Mouse (Mus musculus) kidney, postnatal 10 days (tissue): ENCODE measurements around the gene Naa15.

ENCODE experiments used
- DNase-seq: peaks from one replicate; pipeline ENCODE4 v3.0.0; 2021; ENCODE audit warnings: mixed read lengths

Gene Naa15

DNA sequence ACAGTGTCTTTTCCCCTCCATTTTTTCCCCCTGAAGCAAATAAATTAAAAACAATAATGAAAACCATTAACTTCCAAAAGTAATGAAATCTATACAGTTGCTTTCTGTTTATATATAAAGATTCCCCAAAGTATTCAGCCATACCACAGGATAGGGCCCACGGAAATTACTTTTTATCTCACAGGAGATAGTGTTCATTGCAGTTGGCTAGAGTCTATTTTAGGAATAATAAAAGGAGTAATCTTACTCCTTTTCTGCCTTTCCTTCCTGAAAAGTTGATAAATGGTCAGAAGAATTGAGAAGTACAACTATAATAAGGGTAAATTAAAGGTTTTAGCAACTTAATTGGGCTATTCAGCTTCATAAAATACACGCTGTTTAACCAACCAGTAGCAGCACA, 53.6 kb downstream of the Naa15 start:
- no peak for DNase-seq

DNA sequence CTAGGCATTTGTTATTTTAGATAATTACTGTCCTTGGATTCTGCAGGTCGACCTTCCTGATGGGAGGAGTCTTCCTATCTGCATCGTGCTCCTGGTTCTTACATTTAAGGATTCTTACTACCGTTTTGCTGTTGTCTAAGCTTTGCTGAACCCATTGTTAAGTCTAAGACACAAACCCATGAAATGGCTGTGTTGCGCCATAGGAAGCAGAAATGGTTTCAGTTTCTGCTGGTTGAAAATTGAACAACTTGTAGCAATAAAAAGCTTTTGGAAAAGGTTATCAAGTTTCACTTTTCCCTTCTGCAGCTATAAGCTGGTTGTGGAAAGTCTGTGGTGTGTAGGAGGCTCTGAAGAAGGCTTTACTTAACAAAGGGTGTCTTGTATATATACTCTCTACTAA, 60.8 kb downstream of the Naa15 start:
- no peak for DNase-seq

DNA sequence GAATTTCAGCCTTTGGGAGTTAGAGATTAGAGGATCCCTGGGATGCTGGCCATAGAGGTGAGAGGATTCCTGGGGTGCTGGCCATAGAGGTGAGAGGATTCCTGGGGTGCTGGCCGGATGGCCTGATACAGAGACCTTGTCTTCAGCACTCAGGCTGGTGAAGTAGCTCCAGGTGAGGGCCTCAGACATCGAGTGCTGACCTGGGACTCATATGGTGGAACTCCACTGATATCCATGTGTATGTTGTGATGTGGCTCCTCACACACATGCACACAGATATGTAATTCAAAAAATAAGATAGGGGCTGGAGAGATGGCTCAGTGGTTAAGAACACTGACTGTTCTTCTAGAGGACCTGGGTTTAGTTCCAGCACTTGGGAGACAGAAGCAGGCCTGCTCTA, 64.9 kb downstream of the Naa15 start:
- DNase-seq: no peak

DNA sequence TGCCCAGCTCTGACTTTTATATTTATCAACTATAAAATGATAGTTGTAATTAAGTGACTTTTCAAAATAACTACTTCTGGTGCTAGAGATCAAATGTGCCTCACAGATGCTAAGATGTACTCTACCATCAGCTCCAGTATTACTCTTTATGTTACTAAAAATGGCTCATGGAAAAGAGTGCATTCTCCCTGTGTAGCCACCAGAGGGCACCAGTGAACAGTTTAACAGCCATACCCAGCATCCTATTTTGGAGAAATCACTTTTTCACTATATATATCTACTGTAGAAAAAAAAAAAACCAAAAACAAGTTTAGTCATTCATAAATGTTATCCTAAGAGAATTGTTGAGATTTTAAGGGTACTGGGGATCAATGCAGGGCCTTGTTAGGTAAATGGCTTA, 66.1 kb downstream of the Naa15 start:
- DNase-seq: peak; percentile 73

DNA sequence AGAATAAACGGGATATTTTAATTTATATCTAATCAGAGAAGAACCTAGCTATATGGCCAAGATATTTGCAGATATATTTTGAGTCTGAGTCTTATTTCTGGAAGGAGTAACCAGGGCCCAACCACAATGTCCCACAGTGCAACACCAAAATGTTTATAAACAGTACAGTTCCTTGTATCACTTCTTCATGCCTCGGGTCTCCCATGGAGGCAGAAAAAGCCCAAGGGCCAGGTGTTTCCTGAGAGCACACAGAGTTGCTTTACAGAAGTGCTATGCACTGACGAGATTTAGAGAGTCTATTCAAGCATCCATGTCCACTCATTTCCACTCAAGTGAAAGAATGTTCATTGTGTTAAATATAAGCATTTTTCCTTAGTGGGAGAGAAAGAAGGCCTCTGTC, 66.9 kb downstream of the Naa15 start:
- no peak for DNase-seq

DNA sequence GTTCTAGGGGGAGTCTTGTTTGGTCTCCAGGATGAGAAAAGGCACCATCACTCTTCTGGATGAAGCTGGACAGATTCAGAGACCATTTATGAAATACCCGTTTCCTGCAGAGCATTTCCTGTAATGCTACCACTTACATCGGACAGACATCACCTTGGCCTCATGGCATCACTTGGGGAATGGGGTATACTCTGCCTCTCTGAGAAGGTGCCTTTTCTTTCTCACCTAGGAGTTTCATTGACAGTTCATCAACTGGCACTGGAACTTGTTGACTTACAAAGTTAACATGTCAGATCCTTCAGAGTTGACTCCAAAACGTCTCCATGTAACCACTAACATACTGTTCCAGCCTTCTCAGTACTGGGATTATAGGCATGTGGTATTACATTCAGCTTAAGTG, 67.8 kb downstream of the Naa15 start:
- DNase-seq: no peak

DNA sequence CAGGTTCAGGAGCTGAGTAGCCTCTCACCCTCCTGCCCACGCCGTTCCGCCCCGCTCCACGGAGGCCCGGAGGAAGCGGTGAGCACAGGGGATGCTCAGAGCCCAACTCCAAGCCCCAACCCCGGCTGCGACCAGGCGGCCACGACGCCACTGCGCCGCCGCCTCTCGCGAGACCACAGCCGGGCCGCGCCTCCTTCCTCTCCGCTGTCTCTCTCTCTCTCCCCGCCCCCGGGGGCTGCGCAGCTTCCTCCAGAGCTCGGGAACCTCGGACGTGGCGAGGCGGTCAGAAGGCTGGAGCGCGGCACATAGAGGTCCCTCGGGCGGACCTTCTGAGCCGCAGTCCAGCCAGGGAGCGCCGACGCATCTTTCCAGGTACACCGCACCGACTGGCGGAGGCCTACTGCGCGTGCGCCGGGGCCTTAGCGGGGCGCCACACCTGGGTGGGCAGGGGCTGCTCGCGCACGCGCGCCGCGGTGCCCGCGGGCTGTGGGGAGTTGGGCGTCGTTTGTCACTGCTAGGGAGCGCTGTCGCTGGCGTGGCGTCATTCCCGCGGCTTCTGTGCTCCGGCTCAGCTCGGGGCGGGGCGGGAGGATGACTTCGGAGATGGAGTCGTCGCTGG, 68.9 kb downstream of the Naa15 start, which contains the start of gene Rab33b:
Gene Rab33b, plus strand, starts transcription at position 180 of the 619 bp plus-strand sequence.
- peak; percentile 98 for DNase-seq

DNA sequence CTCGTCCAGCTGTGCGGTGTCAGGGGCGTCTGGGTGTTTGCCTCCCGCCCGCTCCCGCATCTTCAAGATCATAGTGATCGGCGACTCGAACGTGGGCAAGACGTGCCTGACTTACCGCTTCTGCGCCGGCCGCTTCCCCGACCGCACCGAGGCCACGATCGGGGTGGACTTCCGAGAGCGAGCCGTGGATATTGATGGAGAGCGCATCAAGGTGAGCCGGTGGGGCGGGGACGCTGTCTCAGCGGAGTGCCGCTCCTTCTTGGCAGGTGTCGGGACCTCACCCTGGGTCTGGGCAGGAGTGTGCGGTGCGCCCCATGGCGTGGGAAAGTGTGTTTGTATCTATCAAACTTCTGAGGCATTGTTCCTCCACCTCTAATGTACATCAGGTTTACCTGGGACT, 69.4 kb downstream of the Naa15 start:
- DNase-seq: no peak

DNA sequence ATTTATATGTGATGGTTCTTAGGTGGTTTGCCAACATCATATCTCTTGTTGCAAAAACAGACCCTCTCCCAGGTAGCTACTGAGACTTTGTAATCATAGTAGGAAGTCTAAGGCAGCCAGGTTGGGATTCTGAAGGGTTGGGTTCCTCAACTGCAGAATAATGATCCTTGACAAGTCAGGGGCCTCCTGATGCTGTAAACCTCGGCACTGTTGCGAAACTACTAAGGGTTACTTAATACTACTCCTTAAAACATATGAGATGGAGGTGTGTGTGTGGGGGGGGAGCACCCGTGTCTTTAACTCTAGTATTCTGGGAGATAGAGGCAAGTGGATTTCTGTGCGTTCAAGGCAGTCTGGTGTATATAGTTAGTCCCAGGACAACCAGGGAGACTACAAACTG, 70.4 kb downstream of the Naa15 start:
- no peak for DNase-seq

DNA sequence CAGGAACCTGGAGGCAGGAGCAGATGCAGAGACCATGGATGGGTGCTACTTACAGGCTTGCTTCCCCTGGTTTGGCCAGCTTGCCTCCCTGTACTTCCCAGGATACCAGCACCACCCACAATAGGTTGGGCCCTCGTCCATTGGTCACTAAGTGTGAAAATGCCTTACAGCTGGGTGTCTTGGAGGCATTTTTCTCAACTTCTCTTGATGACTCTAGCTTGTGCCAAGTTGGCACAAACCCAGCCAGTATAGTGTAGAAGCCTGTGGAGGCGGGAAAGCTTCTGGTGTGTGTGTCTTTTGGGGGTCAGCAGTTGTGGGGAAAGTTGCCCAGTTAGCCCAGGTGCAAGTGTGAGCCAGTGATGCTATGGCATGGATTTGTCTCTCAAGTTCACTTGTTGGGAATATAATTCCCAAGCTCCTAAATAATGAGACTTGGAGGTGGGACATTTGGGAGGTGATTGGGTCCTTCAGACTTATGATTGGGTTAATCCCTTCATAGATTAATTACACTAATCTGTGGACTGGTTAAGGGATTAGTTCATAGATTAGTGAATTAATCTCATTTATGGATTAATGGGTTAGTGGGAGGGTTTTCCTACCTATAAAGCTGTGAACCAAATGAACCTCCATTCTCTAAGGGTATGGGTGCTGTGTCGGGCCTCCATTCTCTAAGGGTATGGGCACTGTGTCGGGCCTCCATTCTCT, 71.7 kb downstream of the Naa15 start:
- DNase-seq: peak; percentile 29

DNA sequence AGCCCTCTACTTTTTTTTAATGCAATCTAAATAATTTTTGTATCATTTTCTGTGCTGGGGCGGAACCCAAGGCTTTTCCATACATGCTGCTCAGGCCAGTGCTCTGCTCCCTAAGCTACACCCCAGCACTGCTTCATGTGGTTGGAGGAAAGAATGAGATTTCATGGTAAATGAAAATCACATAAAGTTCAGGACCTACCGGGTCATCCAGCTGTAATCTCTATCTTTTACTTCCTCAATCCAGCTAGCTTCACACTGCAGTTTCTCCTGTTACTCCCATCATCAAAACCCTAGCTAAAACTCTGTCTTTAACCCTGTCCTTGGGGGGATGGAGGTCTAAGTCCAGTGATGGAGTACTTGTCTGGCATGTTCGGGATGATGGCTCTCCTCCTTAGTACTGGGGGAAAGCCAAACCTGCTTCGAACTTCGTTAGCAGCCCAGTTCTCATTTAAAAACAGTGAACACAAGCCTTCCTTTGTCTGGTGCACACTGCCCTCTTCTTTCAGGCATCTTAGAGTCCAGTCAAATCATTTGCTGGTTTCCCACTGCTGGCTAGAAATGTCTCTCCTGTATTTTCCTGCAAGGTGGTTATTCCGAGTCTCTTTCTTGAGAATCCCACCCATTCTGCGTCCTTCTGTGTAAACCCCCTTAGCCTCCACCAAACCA, 75.3 kb downstream of the Naa15 start:
- DNase-seq: no peak

DNA sequence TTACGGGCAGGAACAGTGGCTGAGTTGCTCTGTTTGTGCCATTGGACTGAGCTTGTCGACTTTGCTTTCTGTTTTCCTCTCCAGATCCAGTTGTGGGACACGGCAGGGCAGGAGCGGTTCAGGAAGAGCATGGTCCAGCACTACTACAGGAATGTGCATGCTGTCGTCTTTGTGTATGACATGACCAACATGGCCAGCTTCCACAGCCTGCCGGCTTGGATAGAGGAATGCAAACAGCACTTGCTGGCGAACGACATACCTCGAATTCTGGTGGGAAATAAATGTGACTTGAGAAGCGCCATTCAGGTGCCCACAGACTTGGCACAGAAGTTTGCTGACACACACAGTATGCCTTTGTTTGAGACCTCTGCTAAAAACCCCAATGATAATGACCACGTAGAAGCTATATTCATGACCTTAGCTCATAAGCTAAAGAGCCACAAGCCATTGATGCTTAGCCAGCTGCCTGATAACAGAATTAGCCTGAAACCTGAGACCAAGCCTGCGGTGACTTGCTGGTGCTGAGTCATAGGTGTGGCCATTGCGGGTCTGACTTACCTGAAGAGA, 78.4 kb downstream of the Naa15 start:
- no peak for DNase-seq

DNA sequence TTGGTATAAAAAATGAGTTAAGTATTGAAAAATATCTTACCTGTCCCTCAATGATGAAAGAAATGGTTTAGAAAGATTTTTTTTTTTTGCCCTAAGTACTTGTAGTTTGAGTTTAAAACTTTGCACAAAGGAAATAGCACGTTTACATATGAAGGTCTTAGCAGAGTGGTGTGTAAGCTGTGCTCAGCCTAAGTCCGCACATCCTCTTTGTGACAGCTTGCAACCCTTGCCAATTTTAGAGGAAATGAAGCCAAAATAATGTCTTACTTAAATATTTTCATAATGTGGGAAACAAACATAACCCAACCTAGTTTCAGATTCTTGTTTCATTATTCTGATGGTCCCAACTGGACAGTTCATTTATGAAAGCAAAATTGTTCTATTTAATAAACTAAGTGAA, 79.5 kb downstream of the Naa15 start:
- no peak for DNase-seq

DNA sequence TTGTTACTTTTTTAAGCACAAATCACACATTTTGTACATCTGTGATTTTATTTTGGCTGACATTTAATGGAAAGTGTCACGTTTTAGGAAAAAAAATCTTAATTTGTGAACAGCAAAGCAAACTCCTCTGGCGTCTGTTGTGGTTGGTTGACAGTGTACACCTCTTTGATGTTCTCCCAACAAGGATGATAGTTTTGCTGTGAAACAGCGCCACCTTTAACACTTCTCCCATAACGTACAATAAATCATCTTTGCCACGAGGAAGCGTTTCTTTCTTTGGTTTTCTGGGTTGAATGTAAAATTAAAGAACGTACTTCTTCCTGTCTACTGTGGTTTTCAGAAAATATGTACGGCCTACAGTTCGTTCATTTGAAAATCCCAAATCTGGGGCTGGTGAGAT, 80.7 kb downstream of the Naa15 start:
- DNase-seq: no peak

DNA sequence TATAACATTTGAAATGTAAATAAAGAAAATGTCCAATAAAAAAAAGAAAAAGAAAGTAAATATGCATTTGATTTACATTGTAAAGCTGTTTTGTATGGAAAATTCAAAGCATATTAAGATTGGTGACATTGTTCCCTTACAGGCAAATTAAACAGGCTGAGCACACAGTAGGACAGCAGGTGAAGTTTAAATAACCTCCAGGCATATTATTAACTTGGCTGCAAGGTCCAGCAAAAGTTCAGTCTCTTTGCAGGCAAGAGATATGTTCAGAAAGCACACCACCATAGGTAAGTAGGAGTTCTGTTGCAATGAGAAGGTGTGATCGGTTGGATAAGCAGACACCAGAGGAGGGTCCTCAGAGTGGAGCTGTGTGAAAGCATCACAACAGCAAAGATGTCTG, 83.0 kb downstream of the Naa15 start:
- no peak for DNase-seq

DNA sequence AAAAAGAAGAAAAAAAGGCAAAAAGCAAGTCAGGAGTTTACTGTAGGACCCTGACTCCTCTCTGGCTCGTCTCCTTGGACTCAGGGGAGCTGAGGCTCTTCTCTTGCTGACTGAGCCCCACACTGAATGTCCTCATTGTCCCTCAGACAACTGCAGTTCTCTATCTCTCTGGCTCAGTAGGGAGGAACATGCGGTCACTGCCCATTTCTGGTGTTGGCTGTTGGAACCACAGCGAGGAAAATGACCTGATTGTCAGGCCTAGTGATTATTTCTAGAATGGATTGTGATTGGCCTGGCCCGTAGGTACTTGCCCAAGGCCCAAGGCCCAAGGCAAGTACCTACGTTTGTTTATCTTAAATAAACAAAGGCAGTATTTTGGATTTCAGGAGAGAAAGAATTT, 83.7 kb downstream of the Naa15 start:
- DNase-seq: no peak

DNA sequence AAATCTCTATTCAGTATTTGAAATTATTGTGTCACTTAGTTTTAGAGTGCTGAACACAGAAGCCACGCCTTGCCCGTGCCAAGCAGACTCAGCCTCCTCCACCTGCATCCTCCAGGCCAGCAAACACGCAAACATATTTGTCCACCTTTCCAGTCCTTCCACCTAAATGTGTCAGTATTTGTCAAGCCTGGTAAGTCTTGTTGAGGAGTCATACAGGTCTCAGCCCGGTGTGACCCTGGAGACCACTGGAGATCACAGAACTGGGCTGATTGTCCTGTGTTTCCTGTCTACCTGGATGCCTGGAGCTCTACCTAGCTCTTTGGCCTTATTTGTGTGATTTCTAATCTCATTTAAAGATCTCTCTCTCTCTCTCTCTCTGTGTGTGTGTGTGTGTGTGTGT, 84.9 kb downstream of the Naa15 start:
- no peak for DNase-seq

DNA sequence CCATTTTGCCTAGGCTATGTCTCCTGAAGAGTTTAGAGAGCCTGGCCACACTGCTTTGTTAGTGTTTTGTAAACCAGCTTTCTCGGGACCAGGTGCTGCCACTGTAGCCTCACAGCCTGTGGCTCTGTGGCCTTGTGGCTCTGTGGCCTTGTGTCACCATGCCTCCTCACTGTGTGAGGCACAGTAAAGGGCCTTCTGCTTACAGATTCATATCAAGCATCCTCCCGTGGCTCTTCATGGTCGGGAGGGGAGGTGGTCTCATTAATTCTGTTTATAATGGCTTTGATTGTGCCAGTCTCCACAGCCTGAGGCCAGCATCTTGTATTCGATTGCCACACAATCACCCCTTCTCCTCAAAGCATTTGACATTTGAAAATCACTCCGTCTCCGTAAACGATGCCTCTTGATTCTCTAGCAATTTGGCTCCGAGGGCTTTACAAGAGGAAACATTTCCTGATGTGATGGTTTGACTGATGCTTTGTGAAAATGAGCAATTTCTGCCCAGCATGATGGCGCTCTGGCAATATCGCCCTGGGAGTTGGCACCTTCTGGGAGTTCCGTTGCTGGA, 89.5 kb downstream of the Naa15 start:
- no peak for DNase-seq

DNA sequence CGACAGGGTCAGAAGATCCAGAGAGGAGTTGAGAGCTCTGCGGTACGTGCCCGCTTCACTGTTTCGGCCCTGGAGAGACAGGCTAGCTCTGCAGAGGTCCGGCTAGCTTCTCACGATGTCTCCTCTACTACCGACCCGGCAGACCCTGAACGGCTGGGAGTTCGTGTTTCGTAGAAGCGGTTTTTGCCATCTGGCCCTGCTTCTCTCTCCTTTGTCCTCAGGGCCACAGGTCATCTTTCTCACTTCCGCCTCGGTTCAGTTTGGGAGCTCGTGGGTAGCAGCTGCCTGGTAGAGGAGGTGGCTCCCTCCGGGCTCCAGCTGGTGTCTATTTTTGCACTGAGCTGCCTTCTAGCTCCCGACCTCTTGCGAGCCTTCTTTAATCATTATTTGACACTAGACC, 90.5 kb downstream of the Naa15 start:
- DNase-seq: peak; percentile 39

DNA sequence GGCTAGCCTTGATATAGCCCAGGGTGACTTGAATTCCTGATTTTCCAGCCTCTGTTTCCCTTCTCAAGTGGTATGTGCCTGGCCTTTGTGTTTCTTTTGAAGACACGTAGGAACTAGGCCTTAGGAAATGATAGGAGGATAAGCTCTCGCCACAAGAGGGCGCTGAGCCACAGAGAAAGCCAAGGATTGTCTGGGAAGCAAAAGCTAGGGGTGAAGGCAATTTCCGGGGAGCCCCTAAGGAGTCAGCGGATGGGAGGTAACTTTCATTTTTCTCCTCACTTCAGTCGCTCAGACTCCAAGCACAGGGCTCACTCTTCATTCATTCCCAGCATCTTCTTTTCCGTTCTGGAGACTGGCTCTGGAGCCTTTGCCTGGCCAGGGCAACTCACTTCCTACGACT, 96.0 kb downstream of the Naa15 start:
- DNase-seq: peak; percentile 89

DNA sequence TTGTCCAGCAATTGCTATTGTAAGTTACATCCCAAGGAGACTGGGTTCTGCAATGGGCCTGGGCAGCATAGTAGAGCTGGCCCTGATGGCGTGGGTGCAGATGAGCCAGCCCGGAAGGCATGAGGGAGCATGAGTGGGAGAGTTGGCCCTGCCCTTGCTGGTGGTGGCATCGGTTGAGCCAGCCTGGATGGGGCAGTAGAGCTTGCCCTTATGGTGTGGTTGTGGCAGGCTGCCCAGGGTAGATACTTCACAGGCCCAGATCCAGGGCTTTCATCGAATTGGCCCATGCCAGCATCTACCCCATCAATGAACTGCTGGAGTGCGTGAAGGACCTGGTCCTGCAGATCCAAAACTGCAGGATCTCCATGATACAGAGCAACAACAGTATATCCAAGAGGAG, 97.0 kb downstream of the Naa15 start:
- no peak for DNase-seq

DNA sequence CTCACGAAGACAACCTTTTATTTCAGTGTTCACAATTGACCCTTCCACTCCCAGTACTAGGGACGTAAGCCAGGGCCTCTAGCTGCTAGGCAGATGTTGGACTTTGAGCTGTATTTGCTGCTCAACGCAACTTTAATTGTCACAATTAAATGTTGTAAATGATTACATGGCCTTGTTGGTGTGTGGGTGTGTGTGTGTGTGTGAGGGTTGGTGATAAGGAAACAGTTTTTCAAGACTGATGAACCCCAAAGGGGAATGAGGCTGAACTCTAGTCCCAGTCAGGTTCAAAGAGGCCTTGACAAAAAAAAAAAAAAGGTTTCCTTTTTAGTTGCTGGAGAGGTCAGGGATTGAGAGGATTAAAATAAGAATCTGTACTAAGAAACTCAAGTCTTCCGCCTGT, 102.5 kb downstream of the Naa15 start:
- no peak for DNase-seq

DNA sequence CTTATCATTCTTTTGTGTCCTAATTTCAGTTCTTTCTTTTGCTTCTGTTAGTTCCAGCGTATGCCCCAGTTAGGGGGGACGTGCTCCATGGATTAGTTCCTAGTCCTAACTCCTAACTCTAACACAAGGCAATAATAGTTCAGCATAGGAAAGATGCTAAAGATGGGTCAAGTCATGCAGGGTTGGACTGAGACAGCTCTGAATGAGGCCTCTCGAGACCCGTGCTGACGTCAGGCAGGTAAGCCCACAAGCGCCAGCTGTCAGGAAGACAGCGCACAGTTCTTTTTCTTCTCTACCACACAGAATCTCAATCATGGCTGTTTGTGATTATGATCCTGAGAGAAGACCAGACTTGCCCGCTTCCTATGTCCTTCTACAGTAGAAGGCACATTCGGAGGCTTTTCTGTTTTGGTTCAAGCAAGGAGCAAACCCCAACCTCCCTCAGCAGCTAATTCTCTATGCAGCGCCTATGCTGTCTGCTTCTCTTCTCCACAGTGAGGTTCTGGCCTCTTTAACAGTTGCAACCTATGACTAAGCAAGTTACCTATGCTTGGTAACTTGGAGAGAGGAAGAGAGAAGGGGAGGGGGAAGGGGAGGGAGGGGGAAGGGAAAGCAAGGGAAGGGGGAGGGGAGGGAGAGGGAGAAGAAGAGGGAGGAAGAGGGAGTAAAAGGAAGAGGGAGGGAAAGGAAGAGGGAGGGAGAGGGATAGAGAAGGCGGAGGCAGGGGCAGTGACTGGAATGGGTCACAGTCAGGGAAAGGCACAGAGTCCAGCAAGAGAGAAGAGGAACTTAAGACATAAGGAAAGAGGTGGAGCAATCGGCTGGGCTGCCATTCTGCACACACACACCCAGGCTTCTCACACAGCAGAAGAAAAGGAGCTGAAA, 103.2 kb downstream of the Naa15 start:
- no peak for DNase-seq
